Mouse (Mus musculus) C2C12 (cell line): ENCODE measurements around the gene Wwox.

ENCODE experiments used
- CEBPB ChIP-seq: IDR thresholded peaks from one replicate; pipeline ENCODE4 v1.6.1; 2011; ENCODE audit warnings: low read depth, mild to moderate bottlenecking, control low read depth, moderate library complexity
- CTCF ChIP-seq: IDR thresholded peaks from one replicate; pipeline ENCODE4 v1.5.1; 2011; ENCODE audit not compliant: control insufficient read depth, insufficient read depth, insufficient read length
- FOSL1 ChIP-seq: IDR thresholded peaks from one replicate; pipeline ENCODE4 v1.8.0; 2011; ENCODE audit warnings: mild to moderate bottlenecking, low read length; ENCODE audit not compliant: poor library complexity, insufficient read depth, severe bottlenecking
- MAX ChIP-seq: IDR thresholded peaks from one replicate; pipeline ENCODE4 v1.6.1; 2011; ENCODE audit warnings: mild to moderate bottlenecking, control low read depth
- MYOD1 ChIP-seq: IDR thresholded peaks from one replicate; pipeline ENCODE4 v1.6.1; 2011; ENCODE audit warnings: low read depth; ENCODE audit not compliant: control insufficient read depth, insufficient read length
- MYOG ChIP-seq: IDR thresholded peaks from one replicate; pipeline ENCODE4 v1.6.1; 2011; ENCODE audit not compliant: control insufficient read depth, insufficient read length; ENCODE audit errors: extremely low read depth
- USF1 ChIP-seq: IDR thresholded peaks from one replicate; pipeline ENCODE4 v1.6.1; 2011; ENCODE audit warnings: low read depth, mild to moderate bottlenecking, control low read depth, moderate library complexity

DNA sequence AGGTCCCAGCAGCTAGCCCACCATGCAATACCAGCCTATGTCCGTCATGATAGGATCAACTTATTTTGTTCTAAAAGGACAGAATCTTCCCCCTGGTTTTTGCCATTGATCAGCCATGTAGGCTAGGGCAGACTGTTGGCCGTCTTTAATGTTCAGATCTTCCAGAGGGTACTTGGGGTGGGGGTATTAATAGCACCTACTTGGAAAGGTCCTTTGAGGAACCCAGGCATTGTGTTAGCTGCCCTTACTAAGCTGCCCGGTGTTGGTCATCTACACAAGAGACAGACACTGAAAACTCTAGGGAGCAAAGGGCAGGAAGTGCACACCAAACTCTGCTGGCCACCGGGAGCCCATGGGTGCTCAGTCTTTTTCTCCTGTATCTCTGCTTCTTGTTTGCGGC lies 838.8 kb downstream of the Wwox start:
- TF ChIP-seq FOSL1 = no peak
- no peak for TF ChIP-seq CTCF
- TF ChIP-seq USF1 = no peak
- TF ChIP-seq MAX = no peak
- no peak for TF ChIP-seq CEBPB
- TF ChIP-seq MYOD1 = no peak
- TF ChIP-seq MYOG = no peak
